Mouse (Mus musculus) frontal cortex, postnatal 25 days (tissue): ENCODE measurements around the gene Diexf.

Source experiments
- DNase-seq, 2 experiments: peaks; one replicate each; pipeline ENCODE4 v3.0.0; 2022; ENCODE audit warnings: low spot score in 2 of 2

Diexf gene

GRCm38 (mm10) chr1:193086842-193087476, 43.1 kb downstream of the Diexf start:
- no peak for DNase-seq

- no peak for DNase-seq
Observed at GRCm38 (mm10) chr1:193086111-193086841, 43.8 kb downstream of the Diexf start.

- no peak for DNase-seq
Observed at GRCm38 (mm10) chr1:193085541-193086020, 44.5 kb downstream of the Diexf start.

- DNase-seq: no peak
Observed at GRCm38 (mm10) chr1:193084016-193084415, 46.1 kb downstream of the Diexf start.

GRCm38 (mm10) chr1:193083051-193083450, 47.0 kb downstream of the Diexf start:
- no peak for DNase-seq

- DNase-seq: no peak
Observed at GRCm38 (mm10) chr1:193082311-193082921, 47.7 kb downstream of the Diexf start.

- no peak for DNase-seq
Observed at GRCm38 (mm10) chr1:193062618-193063017, 67.5 kb downstream of the Diexf start.

GRCm38 (mm10) chr1:193060167-193060566, 69.9 kb downstream of the Diexf start:
- no peak for DNase-seq

- DNase-seq: no peak
Observed at GRCm38 (mm10) chr1:193059596-193059995, 70.5 kb downstream of the Diexf start.

- no peak for DNase-seq
Observed at GRCm38 (mm10) chr1:193054401-193054800, 75.7 kb downstream of the Diexf start.

GRCm38 (mm10) chr1:193053065-193053464, 77.0 kb downstream of the Diexf start:
- DNase-seq: no peak

- DNase-seq: no peak
Observed at GRCm38 (mm10) chr1:193047616-193048015, 82.5 kb downstream of the Diexf start.

- no peak for DNase-seq
Observed at GRCm38 (mm10) chr1:193042760-193043295, 87.2 kb downstream of the Diexf start.
